Mouse (Mus musculus): ENCODE data around the gene Aaas.

Aaas gene

GRCm38 (mm10) chr15:102302542-102302941 is 48.0 kb downstream of the Aaas start:
- no peak for DNase-seq

GRCm38 (mm10) chr15:102296368-102297006 is 54.1 kb downstream of the Aaas start:
- DNase-seq, result peak; percentile 29

GRCm38 (mm10) chr15:102295633-102296367 is 54.8 kb downstream of the Aaas start, which contains the start of gene Espl1:
Espl1 (plus strand) TSS chr15:102296266.
- DNase-seq, result peak; percentile 95
